Mouse (Mus musculus): Measurements from ENCODE around the gene Ino80e. TPM values are rescaled to one million over a fixed set of nuclear protein-coding genes. Genes with fewer than 3 reads are reported as not detected.
"Not testable (repeated sequence)": the region's sequence is repeated elsewhere in the genome, so short reads cannot be mapped to it uniquely, and the experiment has no call there.

Ino80e gene
- polyA plus RNA-seq (2016; fragmentation: Nextera tagmentation; extraction: Ambion mirVana), result 102 and 105 TPM in 2 replicates

DNA sequence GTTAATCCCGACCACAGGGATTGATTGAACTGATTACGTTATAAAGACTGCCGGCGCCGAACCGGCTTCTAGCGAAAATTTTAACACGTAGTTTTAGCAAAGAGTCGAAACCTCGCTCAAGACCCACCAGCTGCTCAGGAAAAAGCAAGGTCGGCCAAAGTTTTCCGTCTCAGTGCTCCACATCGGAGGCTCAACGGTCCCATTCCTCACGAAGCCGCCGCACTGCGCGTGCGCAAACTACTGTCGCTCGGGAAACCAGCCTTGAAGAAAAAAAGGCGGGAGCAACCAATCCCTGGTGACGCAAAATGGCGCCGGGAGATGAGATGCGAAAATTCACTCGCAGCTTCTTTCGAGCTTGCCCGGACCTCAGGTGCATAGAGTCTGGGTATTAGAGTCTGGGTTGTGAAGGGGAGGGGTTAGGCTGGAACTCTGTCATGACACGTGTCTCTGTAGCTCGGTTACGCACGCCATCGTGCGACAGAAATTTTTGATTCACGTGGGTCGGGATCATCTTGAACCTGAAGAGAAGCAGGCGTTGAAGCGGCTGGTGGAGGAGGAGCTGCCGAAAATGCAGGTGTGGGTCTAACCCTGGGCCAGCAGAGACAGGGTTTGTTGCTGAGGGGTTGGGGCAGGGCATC is at the start of gene Ino80e:
Gene Ino80e, minus strand, starts transcription at position 231 of the 638 bp plus-strand sequence.
- H3K9me3 ChIP-seq, result no peaks in the 10 kb centered on the region
- H3K4me1 ChIP-seq (replicated peaks), result peaks cover 39% of the 10 kb centered on the region
- under 1% methylated on average over 41 of the region's 41 CpGs for WGBS
- no peaks in the 10 kb centered on the region for H3K27me3 ChIP-seq (ENCODE audit: insufficient read depth, poor library complexity, severe bottlenecking)
- peak; percentile 95 for DNase-seq (ENCODE audit: low spot score)
- peak within 1 kb of the TSS; percentile 68 for H3K4me3 ChIP-seq
- peaks cover 77% of the 10 kb centered on the region for H3K36me3 ChIP-seq
- H3K27ac ChIP-seq, result peak within 1 kb of the TSS; percentile 95

DNA sequence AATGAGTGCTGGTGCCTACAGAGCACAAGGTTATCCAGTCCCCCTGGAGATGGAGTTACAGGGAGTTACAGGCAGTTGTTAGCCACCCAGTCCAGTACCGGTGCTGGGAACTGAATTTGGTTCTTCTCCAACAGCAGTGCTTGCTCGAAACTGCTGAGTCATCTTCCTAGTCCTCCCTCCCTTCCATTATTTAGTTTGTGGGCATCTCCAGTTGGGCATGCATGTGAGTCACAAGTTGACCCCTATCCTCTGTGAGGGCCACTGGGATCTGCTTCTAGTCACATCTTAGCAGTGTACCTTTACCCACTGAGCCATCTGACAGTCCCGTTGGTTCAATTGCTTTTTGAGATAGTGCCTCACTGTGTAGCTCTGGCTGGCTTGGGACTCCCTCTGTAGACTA is 43.4 kb upstream of the Ino80e start:
- WGBS, result 83% methylated on average over 3 of the region's 3 CpGs
- DNase-seq (ENCODE audit: low spot score), result no peak
- H3K9me3 ChIP-seq, result no peaks in the 10 kb centered on the region
- H3K27me3 ChIP-seq (ENCODE audit: insufficient read depth, poor library complexity, severe bottlenecking), result no peaks in the 10 kb centered on the region
- H3K4me1 ChIP-seq (replicated peaks), result no peaks in the 10 kb centered on the region
- H3K27ac ChIP-seq, result no peak overlapping the region
- H3K4me3 ChIP-seq, result no peak overlapping the region
- H3K36me3 ChIP-seq, result peaks cover 31% of the 10 kb centered on the region

DNA sequence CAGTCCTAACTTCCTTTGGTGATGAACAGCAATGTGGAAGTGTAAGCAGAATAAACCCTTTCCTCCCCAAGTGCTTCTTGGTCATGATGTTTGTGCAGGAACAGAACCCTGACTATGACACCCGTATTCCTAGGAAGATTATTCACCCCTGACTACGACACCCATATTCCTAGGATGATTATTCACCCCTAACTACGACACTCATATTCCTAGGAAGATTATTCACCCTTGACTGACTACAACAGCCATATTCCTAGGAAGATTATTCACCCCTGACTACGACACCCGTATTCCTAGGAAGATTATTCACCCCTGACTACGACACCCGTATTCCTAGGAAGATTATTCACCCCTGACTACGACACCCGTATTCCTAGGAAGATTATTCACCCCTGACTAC is 37.6 kb upstream of the Ino80e start:
- peaks cover 24% of the 10 kb centered on the region for H3K36me3 ChIP-seq
- H3K27me3 ChIP-seq (ENCODE audit: insufficient read depth, poor library complexity, severe bottlenecking); H3K4me3 ChIP-seq; H3K27ac ChIP-seq; H3K9me3 ChIP-seq; DNase-seq (ENCODE audit: low spot score): not testable (repeated sequence)
- 95% methylated on average over 9 of the region's 9 CpGs for WGBS
- peaks cover 19% of the 10 kb centered on the region for H3K4me1 ChIP-seq (replicated peaks)

DNA sequence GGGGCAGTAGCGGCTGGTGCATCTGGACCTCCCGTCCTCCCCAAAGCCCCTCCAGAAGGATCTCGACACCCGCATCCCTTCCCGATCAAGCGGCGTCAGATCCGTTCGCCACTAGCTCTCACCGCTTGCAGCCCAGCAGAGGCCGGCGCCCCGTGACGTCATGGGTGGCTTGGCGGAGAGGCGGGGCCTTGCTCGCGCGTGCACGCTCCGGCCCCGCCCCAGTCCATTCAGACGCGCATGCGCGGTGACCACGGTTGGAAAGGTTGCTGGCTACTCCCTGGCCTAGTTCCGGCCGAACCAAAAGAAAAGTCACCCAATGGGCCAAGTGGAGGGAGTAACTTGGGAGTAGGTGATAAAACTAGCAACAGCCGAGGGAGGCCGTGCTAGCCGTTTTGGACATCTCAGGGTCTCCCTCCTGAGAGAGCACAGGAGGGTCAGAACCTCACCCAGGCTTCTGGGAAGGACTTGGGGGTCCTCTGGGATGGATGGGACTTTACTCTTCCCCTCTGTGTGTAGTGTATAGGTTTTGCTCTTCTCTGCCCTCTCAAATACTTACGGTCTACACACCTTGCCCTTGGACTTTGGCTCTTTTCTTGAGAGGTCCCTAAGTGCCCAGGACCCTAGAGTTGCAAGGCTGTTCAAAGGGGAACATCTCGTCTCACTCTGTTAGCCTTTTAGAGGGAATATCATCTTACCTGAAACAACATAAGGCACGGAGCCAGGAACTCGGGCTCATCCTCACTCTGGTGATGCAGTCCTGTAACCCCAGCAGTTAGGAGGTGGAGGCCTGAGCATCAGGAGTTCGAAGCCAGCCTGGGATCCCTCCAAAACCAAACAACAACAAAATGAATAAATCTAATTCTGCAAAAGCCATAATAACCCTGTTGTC is 36.2 kb upstream of the Ino80e start:
- Histone ChIP-seq H3K9me3 (0 out of 2 replicates have a peak, but pooled peaks cover 4% of the 10 kb centered on the region), H3K27me3 (ENCODE audit: insufficient read depth, poor library complexity, severe bottlenecking) (no peaks in the 10 kb centered on the region), H3K4me1 (replicated peaks) (peaks cover 19% of the 10 kb centered on the region), H3K36me3 (peaks cover 36% of the 10 kb centered on the region), H3K4me3 (peak overlapping the region; percentile 68), H3K27ac (peak overlapping the region; percentile 89)
- DNase-seq (ENCODE audit: low spot score), result peak; percentile 97
- 11% methylated on average over 37 of the region's 37 CpGs for WGBS

DNA sequence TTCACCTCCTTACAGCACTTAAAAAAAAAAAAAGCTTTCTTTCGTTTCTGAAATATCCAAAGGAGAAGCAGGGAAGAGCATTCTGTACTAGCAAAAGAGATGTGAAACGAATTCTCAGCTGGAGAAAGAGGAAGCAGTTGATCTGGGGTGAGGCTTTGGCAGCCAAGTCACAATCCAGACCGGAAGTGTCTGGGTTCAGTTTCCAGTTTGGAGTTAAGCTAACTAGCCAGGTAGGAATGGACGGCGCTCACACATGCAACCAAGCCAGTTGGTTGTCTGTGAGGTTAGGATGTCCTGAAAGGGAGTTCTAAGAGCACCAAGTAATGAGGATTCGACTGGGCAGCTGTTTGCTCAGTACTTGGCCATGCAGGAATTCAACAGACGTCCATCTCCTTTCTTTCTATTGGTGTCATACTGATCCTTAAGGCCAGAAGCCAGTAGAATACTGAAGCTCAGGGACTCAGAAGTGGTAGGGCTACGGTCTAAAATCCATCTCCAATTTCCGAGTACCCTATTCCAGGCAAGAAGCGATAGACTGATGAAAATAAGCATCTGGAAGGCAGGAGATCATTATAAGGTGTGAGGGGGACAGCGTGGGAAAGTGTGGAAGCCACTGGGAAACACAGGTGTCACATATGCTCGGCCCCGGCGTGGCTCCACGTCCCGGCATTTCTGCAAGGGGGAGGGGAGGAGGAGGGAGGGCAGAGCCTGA is 35.4 kb upstream of the Ino80e start:
- WGBS, result 28% methylated on average over 16 of the region's 16 CpGs
- no peak for DNase-seq (ENCODE audit: low spot score)
- Histone ChIP-seq H3K36me3 (peaks cover 42% of the 10 kb centered on the region), H3K4me3 (peak overlapping the region; percentile 68), H3K27ac (peak overlapping the region; percentile 89), H3K4me1 (replicated peaks) (peaks cover 19% of the 10 kb centered on the region), H3K9me3 (0 out of 2 replicates have a peak, but pooled peaks cover 4% of the 10 kb centered on the region), H3K27me3 (ENCODE audit: insufficient read depth, poor library complexity, severe bottlenecking) (no peaks in the 10 kb centered on the region)

- Histone ChIP-seq H3K9me3 (0 out of 2 replicates have a peak, but pooled peaks cover 4% of the 10 kb centered on the region), H3K27ac (peak overlapping the region; percentile 12; the same call in 1 of the 2 replicates), H3K27me3 (ENCODE audit: insufficient read depth, poor library complexity, severe bottlenecking) (no peaks in the 10 kb centered on the region), H3K4me3 (no peak overlapping the region), H3K4me1 (replicated peaks) (peaks cover 19% of the 10 kb centered on the region), H3K36me3 (peaks cover 46% of the 10 kb centered on the region)
- DNase-seq (ENCODE audit: low spot score), result no peak
- WGBS, result 91% methylated on average over 5 of the region's 5 CpGs
Observed at GRCm38 (mm10) chr7:126896912-126897311, 34.7 kb upstream of the Ino80e start.

DNA sequence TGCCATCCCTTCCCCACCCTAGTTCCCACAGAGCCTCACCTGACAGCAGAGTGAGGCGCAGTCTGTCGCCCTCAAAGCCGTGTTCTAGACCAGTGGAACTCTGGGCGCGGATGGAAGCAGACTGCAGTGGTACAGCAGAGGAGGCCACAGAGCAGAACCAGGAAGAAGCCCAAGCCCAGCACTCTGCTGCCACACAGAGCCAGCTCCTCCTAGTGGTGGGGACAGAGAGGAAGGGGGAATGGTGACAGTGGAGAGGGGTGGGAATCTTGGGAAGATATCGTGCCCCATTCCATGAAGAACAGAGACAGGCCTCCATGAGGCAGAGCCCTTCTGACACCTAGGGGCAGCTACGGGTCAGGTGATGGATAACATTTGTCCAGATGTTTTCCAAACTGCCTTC is 26.7 kb upstream of the Ino80e start:
- no peak for DNase-seq (ENCODE audit: low spot score)
- Histone ChIP-seq H3K4me3 (no peak overlapping the region), H3K36me3 (peaks cover 57% of the 10 kb centered on the region), H3K27ac (peak overlapping the region; percentile 50; the same call in 1 of the 2 replicates), H3K4me1 (replicated peaks) (peaks cover 17% of the 10 kb centered on the region), H3K9me3 (no peaks in the 10 kb centered on the region), H3K27me3 (ENCODE audit: insufficient read depth, poor library complexity, severe bottlenecking) (no peaks in the 10 kb centered on the region)
- WGBS, result 53% methylated on average over 7 of the region's 7 CpGs

DNA sequence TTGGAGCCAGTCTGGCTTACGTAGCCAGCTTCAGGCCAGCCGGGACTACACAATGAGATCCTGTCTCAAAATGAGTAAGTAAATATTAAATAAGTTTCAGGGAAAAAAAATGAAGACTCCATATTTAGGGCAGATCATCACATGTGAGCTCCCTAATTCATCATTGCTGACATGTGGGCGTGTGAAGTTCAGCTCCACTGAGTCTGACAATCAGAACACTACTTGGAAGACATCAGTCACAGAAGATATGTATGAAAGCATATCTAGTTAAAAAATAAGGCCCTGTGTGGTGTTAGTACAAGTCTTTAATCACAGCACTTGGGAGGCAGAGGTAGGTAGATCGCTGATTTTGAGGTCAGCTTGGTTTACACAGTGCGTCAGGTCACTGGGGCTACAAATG is 25.1 kb upstream of the Ino80e start:
- DNase-seq (ENCODE audit: low spot score), result no peak
- 90% methylated on average over 5 of the region's 5 CpGs for WGBS
- H3K9me3 ChIP-seq, result no peaks in the 10 kb centered on the region
- peaks cover 33% of the 10 kb centered on the region for H3K4me1 ChIP-seq (replicated peaks)
- H3K27ac ChIP-seq, result no peak overlapping the region
- peaks cover 44% of the 10 kb centered on the region for H3K36me3 ChIP-seq
- H3K4me3 ChIP-seq, result no peak overlapping the region
- H3K27me3 ChIP-seq (ENCODE audit: insufficient read depth, poor library complexity, severe bottlenecking), result no peaks in the 10 kb centered on the region

DNA sequence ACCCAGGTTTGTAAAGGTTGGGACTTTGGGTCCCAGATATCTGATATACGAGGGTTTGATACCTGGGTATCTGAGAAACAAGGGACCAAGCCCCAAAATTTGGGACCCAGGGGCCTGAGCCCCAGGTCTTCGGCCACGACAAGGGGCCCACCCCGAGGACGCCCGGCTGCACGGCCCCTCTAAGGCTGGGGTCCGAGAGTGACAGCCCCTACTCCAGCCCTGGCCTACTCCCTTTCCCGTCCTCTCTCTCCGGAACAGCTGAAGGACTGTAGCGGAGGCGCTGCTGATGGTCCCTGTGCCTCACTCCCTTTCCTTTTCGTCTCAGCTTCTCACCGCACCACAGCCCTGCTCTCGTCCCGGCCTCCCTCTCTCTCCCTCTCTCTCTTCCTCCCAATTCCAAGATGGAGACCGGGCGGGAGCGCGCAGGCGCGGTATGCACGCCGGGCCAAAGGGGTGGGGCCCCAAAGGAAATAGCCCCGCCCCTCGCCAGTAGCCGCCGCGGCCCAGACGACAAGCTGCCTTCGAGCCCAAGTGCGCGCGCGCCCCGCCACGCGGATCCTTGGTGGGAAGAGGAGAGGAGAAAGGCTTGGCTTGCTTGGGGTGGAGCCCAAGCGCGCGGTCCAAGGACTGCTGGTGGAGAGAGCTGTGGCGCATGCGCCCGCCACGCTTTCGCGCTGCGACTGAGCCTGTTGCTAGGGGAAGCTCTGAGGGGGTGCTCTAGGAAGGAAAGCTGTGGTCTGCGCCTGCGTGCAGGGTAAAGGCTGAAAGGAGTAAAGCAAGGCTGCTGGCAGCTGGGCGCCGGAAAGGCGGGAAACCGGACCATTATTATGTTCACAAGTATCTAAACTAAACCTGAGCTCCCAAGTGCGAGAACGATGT is 22.3 kb upstream of the Ino80e start, which contains the start of gene Taok2:
Gene Taok2, minus strand, starts transcription at position 418 of the 879 bp plus-strand sequence.
- peak; percentile 99 for DNase-seq (ENCODE audit: low spot score)
- Histone ChIP-seq H3K36me3 (peaks cover 42% of the 10 kb centered on the region), H3K4me3 (peak within 1 kb of the TSS; percentile 79), H3K4me1 (replicated peaks) (peaks cover 51% of the 10 kb centered on the region), H3K9me3 (no peaks in the 10 kb centered on the region), H3K27ac (peak within 1 kb of the TSS; percentile 94), H3K27me3 (ENCODE audit: insufficient read depth, poor library complexity, severe bottlenecking) (no peaks in the 10 kb centered on the region)
- WGBS, result under 1% methylated on average over 56 of the region's 56 CpGs

GRCm38 (mm10) chr7:126883731-126884181 is 21.6 kb upstream of the Ino80e start:
- Histone ChIP-seq H3K4me1 (replicated peaks) (peaks cover 46% of the 10 kb centered on the region), H3K36me3 (peaks cover 44% of the 10 kb centered on the region), H3K27me3 (ENCODE audit: insufficient read depth, poor library complexity, severe bottlenecking) (no peaks in the 10 kb centered on the region), H3K9me3 (no peaks in the 10 kb centered on the region), H3K27ac (peak overlapping the region; percentile 94), H3K4me3 (peak overlapping the region; percentile 79)
- WGBS, result under 1% methylated on average over 15 of the region's 15 CpGs
- peak; percentile 40 for DNase-seq (ENCODE audit: low spot score)

DNA sequence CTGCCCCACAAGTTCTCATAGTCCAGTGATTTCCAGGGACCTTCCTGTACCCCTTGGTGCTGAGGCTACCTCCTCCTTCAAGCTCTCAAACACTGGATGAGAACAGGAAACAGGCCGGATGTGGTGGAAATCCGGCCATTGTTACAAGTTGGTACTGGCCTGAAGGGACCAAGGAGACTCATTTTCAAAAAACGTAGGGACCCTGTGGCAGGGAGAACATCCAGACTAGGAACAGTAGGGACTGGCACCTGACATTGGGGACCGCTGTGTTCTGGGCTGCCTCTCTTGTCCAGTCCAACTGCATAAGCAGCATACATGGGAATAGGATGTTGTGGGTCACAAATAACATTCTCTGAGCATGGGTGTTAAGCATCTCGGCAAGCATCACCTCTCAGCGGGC is 18.9 kb upstream of the Ino80e start:
- WGBS, result 88% methylated on average over 6 of the region's 6 CpGs
- Histone ChIP-seq H3K9me3 (no peaks in the 10 kb centered on the region), H3K4me1 (replicated peaks) (peaks cover 44% of the 10 kb centered on the region), H3K36me3 (peaks cover 62% of the 10 kb centered on the region), H3K27me3 (ENCODE audit: insufficient read depth, poor library complexity, severe bottlenecking) (no peaks in the 10 kb centered on the region), H3K27ac (no peak overlapping the region), H3K4me3 (peak overlapping the region; percentile 79)
- DNase-seq (ENCODE audit: low spot score), result no peak

DNA sequence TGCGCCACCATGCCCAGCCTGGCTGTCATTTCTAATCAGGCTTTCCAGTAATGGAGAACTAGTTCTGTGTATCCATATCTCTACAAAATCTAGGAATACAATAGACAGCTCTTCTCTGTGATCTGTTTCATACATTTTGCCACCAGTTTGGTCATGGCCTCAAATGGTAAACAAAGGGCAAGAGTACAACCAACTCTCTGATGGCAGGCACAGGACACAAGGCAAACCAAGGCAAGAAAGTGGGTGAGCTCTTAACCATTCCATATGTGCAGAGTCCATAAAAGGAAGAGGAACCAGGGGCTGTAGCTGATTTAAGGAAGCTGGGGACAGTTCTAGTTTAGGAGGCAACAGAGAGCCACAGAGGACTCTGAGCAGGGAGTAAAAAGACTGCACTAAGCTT is 15.1 kb upstream of the Ino80e start:
- DNase-seq (ENCODE audit: low spot score), result no peak
- Histone ChIP-seq H3K27ac (no peak overlapping the region), H3K9me3 (no peaks in the 10 kb centered on the region), H3K4me3 (no peak overlapping the region), H3K27me3 (ENCODE audit: insufficient read depth, poor library complexity, severe bottlenecking) (no peaks in the 10 kb centered on the region), H3K4me1 (replicated peaks) (peaks cover 18% of the 10 kb centered on the region), H3K36me3 (peaks cover 94% of the 10 kb centered on the region)
- WGBS, result 98% methylated on average over 1 of the region's 1 CpGs
